In the genomic region with DNA sequence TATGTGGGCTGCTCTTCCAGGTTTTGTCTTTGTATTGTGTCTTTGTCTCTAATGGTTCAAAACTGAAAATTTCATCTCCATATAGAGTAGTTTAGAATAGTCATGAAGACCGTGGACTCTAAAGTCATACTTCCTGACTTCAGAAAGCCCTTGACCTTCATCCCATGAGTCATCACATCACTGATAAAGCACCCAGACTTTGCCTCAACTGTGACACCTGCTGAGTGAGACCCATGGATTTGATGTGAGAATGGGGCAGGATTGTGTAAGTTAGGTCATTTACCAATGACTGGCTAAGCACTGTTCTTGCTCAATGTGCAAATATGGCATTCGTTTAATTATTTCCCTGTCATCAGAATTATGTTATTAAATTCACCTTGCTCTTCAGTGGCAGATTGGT, we compare ENCODE assay signal across 28 mouse cellular contexts.
"Had no signal": no experiment of that assay in that cellular context is flagged by ENCODE, and none has a peak within 500 bp of the region (broad histone marks: within the 10 kb centered on the region; RNA-seq: fewer than 3 reads in every experiment).

No protein-coding gene starts in this region.

- DNase-seq: cerebellum, adult 2 months; cerebellum, adult 8-10 months; cerebellum, adult 9-10 months; cerebellum, adult 9-11 months; cerebellum, postnatal 10 days; cerebellum, postnatal 14 days; cerebellum, postnatal 25 days; cerebellum, postnatal 36 days; embryo, embryonic 11 days; forebrain, postnatal 0 days; gastrocnemius, adult 2 months; gastrocnemius, postnatal 10 days; gastrocnemius, postnatal 14 days; gastrocnemius, postnatal 25 days; gastrocnemius, postnatal 36 days; heart, adult 11 months; heart, adult 18-20 months; heart, adult 2 months had no signal

- H3K27ac ChIP-seq: embryonic facial prominence, embryonic 10.5 days; embryonic facial prominence, embryonic 12.5 days; embryonic facial prominence, embryonic 13.5 days; embryonic facial prominence, embryonic 15.5 days; forebrain, embryonic 12.5 days; forebrain, embryonic 13.5 days; forebrain, embryonic 15.5 days; gastrocnemius, adult 2 months; heart, adult 2 months had no signal

- H3K4me1 ChIP-seq: embryonic facial prominence, embryonic 10.5 days; embryonic facial prominence, embryonic 12.5 days; embryonic facial prominence, embryonic 13.5 days; embryonic facial prominence, embryonic 15.5 days; forebrain, embryonic 12.5 days; forebrain, embryonic 15.5 days had no signal

- H3K4me3 ChIP-seq: embryonic facial prominence, embryonic 10.5 days; embryonic facial prominence, embryonic 12.5 days; embryonic facial prominence, embryonic 13.5 days; embryonic facial prominence, embryonic 15.5 days; erythroblast, embryonic 14.5 days; forebrain, embryonic 12.5 days; forebrain, embryonic 13.5 days; forebrain, embryonic 15.5 days; gastrocnemius, adult 2 months; heart, adult 2 months had no signal

- ATAC-seq: forebrain, embryonic 13.5 days; forebrain, embryonic 14.5 days; forebrain, embryonic 15.5 days; forebrain, embryonic 16.5 days; forebrain, postnatal 0 days had no signal

- H3K9ac ChIP-seq: embryonic facial prominence, embryonic 12.5 days; embryonic facial prominence, embryonic 13.5 days; embryonic facial prominence, embryonic 15.5 days; forebrain, embryonic 12.5 days; forebrain, embryonic 13.5 days; forebrain, embryonic 15.5 days; forebrain, postnatal 0 days had no signal

- H3K4me2 ChIP-seq: embryonic facial prominence, embryonic 12.5 days; embryonic facial prominence, embryonic 13.5 days; embryonic facial prominence, embryonic 15.5 days; forebrain, embryonic 12.5 days; forebrain, embryonic 13.5 days; forebrain, embryonic 15.5 days had no signal

- H3K27me3 ChIP-seq: embryonic facial prominence, embryonic 12.5 days; embryonic facial prominence, embryonic 13.5 days; embryonic facial prominence, embryonic 15.5 days; forebrain, embryonic 12.5 days; forebrain, embryonic 13.5 days; forebrain, embryonic 15.5 days had no signal

- H3K36me3 ChIP-seq: embryonic facial prominence, embryonic 10.5 days; embryonic facial prominence, embryonic 12.5 days; embryonic facial prominence, embryonic 13.5 days; embryonic facial prominence, embryonic 15.5 days; forebrain, embryonic 12.5 days; forebrain, embryonic 15.5 days had no signal

- H3K9me3 ChIP-seq: embryonic facial prominence, embryonic 10.5 days; embryonic facial prominence, embryonic 12.5 days; embryonic facial prominence, embryonic 13.5 days; embryonic facial prominence, embryonic 15.5 days; forebrain, embryonic 12.5 days; forebrain, embryonic 13.5 days; forebrain, embryonic 15.5 days had no signal
